Mouse (Mus musculus) heart, embryonic 11.5 days (tissue): ENCODE results near the gene Scgb2b19. TPM values are rescaled to one million over a fixed set of nuclear protein-coding genes. Genes with fewer than 3 reads are reported as not detected.
"Not testable (repeated sequence)": the region's sequence is repeated elsewhere in the genome, so short reads cannot be mapped to it uniquely, and the experiment has no call there.

Experiments
- ATAC-seq: fragments of 200-750 bp; cut with Nextera tagmentation; replicated peaks from 2 replicates; pipeline ENCODE4 v1.8.0; 2017; ENCODE audit warnings: moderate library complexity; ENCODE audit not compliant: insufficient number of reproducible peaks, low FRiP score, low TSS enrichment
- H3K27ac ChIP-seq: fragments of 300-500 bp; sonication (generic); 2 replicates; pipeline ENCODE4 v1.5.1; 2014; ENCODE audit warnings: mild to moderate bottlenecking, low read depth, low read length
- H3K27me3 ChIP-seq: fragments of 300-500 bp; sonication (generic); 2 replicates; pipeline ENCODE4 v1.6.1; 2014; ENCODE audit warnings: mild to moderate bottlenecking, low read length, mixed read lengths; ENCODE audit not compliant: control insufficient read depth, insufficient read depth
- H3K36me3 ChIP-seq: fragments of 300-500 bp; sonication (generic); 2 replicates; pipeline ENCODE4 v1.6.1; 2014; ENCODE audit warnings: mild to moderate bottlenecking, low read length, moderate library complexity, mixed read lengths; ENCODE audit not compliant: control insufficient read depth, insufficient read depth
- H3K4me1 ChIP-seq: fragments of 300-500 bp; sonication (generic); 2 replicates; pipeline ENCODE4 v1.6.1; 2014; ENCODE audit warnings: low read length; ENCODE audit not compliant: control insufficient read depth, insufficient read depth
- H3K4me2 ChIP-seq: fragments of 300-500 bp; sonication (generic); 2 replicates; pipeline ENCODE4 v1.6.1; 2014; ENCODE audit warnings: mild to moderate bottlenecking, moderate library complexity
- H3K4me3 ChIP-seq: fragments of 300-500 bp; sonication (generic); 2 replicates; pipeline ENCODE4 v1.5.1; 2014; ENCODE audit warnings: low read depth, low read length
- H3K9ac ChIP-seq: fragments of 300-500 bp; sonication (generic); 2 replicates; pipeline ENCODE4 v1.6.1; 2014; ENCODE audit warnings: mild to moderate bottlenecking, low read depth, low read length, moderate library complexity
- H3K9me3 ChIP-seq: fragments of 300-500 bp; sonication (generic); replicated peaks from 2 replicates; pipeline ENCODE4 v1.6.1; 2016; ENCODE audit warnings: low read length; ENCODE audit not compliant: control insufficient read depth
- WGBS: fragments of 180-500 bp; shearing (Covaris S2); extraction: QIAGEN DNeasy Blood & Tissue Kit; methylation state at CpG from one replicate; pipeline ENCODE4 v1.1.7; 2014; ENCODE audit not compliant: insufficient replicate concordance; 5-methylcytosine and 5-hydroxymethylcytosine counted together
- polyA plus RNA-seq: library from polyadenylated mRNA; unstranded; fragments of >200 nt; fragmentation: Nextera tagmentation; extraction: Ambion mirVana; gene quantifications from 2 replicates; pipeline ENCODE4 v1.2.1, GENCODE M21; 2014

The Scgb2b19 gene
- polyA plus RNA-seq: not detected in 2 replicates

DNA sequence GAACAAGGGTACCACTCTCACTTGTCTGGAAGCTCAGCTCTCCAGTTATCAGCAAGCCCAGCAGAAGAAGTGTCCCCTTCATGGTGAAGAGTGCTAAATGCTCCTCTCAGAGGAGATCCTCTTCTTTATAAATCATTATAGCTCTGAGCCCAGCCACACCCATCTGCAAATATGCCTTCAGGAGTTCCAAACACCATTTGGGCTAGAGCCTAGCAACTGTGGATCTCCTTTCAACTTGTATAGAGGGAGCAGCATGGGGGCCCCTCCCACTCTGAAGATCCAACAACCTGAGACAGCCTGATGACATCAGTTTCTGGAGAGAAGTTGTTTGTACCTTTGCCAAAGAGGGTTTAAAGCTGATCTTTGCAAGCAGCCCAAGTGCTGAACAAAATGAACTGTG, at the start of gene Scgb2b19:
Gene Scgb2b19, minus strand, starts transcription at position 101 of the 400 bp plus-strand sequence.
- not testable (repeated sequence) for H3K4me2 ChIP-seq, H3K4me3 ChIP-seq, H3K27me3 ChIP-seq, H3K36me3 ChIP-seq, H3K4me1 ChIP-seq, ATAC-seq, H3K9me3 ChIP-seq, H3K9ac ChIP-seq, H3K27ac ChIP-seq

DNA sequence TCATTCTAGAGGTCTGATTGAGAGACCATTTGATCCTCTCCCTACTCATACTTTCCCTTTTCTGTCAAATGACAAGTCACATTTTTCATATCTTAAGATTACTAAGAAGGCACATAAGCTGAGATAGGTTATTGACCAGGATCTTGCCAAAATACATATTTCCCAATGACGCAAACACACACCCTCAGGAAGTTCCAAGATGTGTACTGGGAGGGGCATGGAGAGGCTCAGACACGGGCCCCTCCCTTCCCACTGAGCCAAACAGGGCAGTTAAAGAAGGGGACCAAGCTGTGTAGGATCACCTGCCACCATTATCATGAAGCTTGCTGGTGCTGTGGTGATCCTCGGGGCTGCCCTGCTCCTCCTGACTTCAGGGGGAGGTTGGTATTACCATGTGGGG, 6.9 kb upstream of the Scgb2b19 start, which contains the start of gene Scgb1b19:
Gene Scgb1b19, plus strand, starts transcription at position 301 of the 400 bp plus-strand sequence.
- H3K4me3 ChIP-seq, H3K4me2 ChIP-seq, H3K9me3 ChIP-seq, ATAC-seq, H3K27ac ChIP-seq, H3K4me1 ChIP-seq, H3K27me3 ChIP-seq, H3K9ac ChIP-seq, H3K36me3 ChIP-seq: not testable (repeated sequence)
- WGBS: 79% methylated on average over 2 of the region's 3 CpGs

Other genes starting within 250 kb of the Scgb2b19 start
- gene Scgb2b17, start 223.8 kb downstream of the Scgb2b19 start, polyA plus RNA-seq: not detected in 2 replicates
- not detected in 2 replicates for gene Scgb1b17, start 216.9 kb downstream of the Scgb2b19 start, polyA plus RNA-seq
- not detected in 2 replicates for gene Scgb2b18, start 106.5 kb downstream of the Scgb2b19 start, polyA plus RNA-seq
- not detected in 2 replicates for gene Scgb1b18, start 94.8 kb downstream of the Scgb2b19 start, polyA plus RNA-seq
- gene Scgb1b19, start 7.0 kb upstream of the Scgb2b19 start, polyA plus RNA-seq: not detected in 2 replicates
- not detected in 2 replicates for gene Scgb2b20, start 86.0 kb upstream of the Scgb2b19 start, polyA plus RNA-seq
- gene Scgb1b20, start 92.9 kb upstream of the Scgb2b19 start, polyA plus RNA-seq: not detected in 2 replicates
- gene Scgb2b21, start 240.1 kb upstream of the Scgb2b19 start, polyA plus RNA-seq: not detected in 2 replicates